Mouse (Mus musculus): Measurements from ENCODE around the gene Aldh1a3.
A peak's percentile ranks its signal among the peaks of the same experiment; 100 is the strongest.

Gene Aldh1a3

GRCm38 (mm10) chr7:66416829-66417228, 10.5 kb downstream of the Aldh1a3 start:
- no peak for DNase-seq (ENCODE audit: low read depth)

DNA sequence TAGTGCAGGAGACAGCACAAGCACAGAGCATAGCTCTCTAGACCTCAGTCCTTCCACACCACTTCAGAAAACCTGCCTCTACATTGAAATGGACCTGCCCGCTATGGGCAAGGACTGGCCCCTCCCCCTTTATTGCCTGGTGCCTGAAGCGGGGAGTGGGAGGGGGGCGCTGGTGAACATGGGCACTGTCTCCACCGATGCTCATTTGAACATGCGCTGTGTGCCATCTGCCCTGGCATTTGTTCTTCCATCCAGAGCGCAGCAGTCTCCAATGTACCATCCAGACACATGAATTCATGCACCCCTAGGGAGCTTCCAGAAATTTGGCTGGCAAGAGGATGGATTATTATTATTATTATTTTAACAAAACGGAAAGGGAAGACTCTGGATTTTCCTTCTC, 14.2 kb downstream of the Aldh1a3 start:
- DNase-seq (ENCODE audit: low read depth) = no peak

DNA sequence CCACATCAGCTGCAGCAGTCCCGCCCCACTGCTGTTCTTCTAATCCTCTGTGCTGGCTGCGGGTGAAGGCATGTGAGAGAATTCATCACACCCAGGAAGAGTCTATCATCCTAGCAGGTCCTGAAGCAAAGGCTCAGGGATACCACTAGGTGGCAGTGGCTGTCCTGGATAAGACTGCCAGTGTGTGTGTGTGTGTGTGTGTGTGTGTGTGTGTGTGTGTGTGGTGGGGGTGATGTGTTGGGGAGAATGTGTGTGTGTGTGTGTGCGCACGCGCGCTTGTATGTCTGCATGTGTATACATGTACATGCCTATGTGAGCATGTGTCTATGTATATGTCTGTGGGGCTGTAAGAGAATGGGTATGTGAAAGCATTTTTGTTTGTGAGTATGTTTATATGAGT, 17.9 kb downstream of the Aldh1a3 start:
- DNase-seq (ENCODE audit: low read depth) = peak; percentile 62

- DNase-seq (ENCODE audit: low read depth) = no peak
Measured at GRCm38 (mm10) chr7:66406971-66407370, 20.3 kb downstream of the Aldh1a3 start.

DNA sequence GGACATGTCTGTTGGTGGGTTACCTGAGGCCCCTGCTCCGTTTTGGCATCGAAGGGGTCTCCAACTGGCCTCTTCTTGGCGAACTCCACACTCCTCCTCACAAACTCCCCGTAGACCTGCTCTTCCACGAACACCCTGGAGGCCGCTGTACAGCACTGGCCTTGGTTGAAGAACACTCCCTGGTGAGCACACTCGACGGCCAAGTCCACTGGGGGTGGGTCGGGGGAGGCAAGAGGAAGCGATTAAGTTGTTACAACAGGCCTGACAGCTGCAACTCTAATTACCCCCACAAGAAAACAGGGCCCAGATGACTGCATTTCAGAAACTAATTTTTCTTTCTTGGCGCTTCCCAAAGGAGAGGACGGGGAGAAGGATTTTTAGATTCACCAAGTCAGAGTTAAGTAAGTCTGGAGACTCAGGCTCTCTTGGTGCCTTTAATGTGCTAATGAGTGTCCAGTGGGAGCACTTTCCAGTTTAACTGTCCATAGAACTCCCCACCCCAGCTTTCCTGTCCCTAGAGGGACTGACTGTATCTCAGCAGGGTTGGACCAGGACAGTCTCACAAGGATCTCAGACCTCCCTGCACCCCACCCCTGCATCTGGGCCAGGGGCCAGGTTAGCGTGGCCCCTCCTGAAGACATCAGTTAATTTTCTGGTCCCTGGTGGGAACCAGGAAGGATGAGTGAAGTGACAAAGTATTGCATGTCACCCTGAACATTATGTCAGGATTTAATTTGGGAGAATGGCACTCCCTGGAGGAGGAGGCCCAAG, 21.2 kb downstream of the Aldh1a3 start:
- no peak for DNase-seq (ENCODE audit: low read depth)

DNA sequence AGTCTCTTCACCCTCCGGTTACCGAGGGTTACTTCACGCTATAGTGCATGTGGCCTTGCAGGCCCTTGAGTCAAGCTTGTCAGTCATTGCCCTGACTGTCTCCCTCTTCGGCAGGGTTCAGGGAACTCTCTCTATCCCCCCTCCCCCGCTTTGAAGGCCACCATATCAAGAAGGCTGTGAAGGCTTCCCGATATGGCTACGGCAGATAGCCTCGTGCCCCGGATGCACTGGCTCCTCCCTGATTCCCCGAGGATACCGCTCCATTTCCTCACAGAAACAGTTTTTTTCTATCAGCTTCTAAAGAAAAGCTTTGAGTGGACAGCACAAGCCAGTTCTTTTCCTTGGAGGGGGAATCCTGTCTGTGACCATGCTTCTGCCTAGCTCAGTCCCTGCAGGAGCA, 21.8 kb downstream of the Aldh1a3 start:
- no peak for DNase-seq (ENCODE audit: low read depth)

GRCm38 (mm10) chr7:66404802-66405201, 22.5 kb downstream of the Aldh1a3 start:
- peak; percentile 27 for DNase-seq (ENCODE audit: low read depth)

GRCm38 (mm10) chr7:66404141-66404540, 23.2 kb downstream of the Aldh1a3 start:
- peak; percentile 27 for DNase-seq (ENCODE audit: low read depth)

DNA sequence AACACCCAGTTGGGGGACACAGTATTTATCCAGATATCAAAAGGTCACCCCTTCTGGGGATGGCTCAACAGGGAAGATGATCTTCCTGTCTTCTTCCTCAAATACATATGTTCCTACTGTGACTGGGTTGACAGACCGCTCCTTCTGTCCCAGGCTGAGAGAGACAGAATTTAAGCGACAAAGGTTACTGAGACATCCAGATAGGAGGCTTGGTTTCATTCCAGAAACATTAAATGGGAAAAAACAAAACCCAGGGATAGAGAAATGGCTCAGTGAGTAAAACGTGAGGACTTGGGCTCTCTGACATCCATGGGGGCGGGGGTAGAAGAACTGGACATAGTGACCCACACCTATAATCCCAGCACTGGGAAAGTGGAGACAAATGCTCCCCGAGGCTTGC, 24.4 kb downstream of the Aldh1a3 start:
- DNase-seq (ENCODE audit: low read depth) = no peak

GRCm38 (mm10) chr7:66401605-66402004, 25.7 kb downstream of the Aldh1a3 start:
- no peak for DNase-seq (ENCODE audit: low read depth)

- no peak for DNase-seq (ENCODE audit: low read depth)
Measured at GRCm38 (mm10) chr7:66397288-66397687, 30.0 kb downstream of the Aldh1a3 start.

DNA sequence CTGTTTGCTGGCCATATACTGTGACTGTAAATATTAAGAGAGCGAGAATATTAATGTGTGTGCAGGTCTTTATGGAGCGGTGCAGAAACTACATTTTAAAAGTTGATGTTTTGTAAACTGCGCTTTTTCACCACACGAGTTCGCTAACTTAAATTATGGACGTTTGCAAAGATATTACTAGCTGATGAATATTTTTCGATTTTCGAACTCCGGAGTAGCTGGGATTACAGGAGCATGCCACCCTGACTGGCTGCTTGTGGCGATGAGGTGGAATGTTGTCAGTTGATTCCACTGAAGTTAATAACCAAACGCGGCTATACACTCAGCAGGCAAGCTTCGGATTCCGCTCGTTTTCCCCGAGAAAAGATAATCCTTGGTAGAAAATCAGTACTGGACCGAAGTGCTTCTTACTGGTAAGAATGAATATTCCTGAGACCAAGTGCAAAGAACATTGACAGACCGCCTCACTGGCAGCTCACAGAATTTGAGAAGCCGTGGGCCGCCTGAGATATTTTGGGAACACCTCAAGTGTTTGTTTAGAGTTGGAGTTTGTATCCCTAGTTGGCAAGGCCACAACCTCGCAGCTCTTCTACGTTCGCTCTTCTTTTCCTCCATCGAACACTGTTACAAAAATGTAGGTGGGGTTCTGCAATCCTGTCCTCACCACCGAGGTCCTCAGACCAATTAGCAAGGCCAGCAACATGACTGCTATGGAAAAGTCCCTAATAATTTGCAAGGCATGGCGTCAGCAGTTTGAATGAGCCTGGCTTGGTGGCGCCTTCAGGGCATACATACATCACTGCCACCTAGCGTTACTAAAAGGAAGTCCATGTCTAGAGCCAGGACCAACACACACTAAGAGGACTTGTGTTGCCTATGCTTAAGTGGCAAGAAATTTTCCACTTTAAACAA, 38.4 kb downstream of the Aldh1a3 start:
- peak; percentile 93 for DNase-seq (ENCODE audit: low read depth)

- peak; percentile 72 for DNase-seq (ENCODE audit: low read depth)
Measured at GRCm38 (mm10) chr7:66387813-66388521, 39.4 kb downstream of the Aldh1a3 start, which contains the start of gene Lrrk1. TSS of gene Lrrk1 (minus strand) at chr7:66388350.

DNA sequence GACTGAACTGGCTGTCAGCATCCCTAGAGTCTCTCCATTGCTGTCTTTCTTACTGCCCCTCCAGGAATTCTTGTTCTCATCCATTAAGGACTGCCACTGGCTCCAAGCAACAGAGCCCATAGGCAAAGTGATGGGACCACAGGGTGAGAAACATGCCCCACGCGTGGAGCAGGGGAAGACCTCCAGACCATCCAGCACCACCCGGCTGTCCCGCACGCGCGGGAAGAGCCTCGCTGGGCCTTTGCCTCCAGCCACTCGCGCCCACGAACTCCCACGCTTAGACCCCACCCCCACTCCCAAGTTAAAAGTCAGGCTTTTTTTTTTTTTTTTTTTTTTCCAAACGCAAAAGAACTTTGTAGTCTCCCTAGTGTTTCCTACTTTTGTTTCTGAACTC, 39.9 kb downstream of the Aldh1a3 start:
- DNase-seq (ENCODE audit: low read depth) = peak; percentile 14

DNA sequence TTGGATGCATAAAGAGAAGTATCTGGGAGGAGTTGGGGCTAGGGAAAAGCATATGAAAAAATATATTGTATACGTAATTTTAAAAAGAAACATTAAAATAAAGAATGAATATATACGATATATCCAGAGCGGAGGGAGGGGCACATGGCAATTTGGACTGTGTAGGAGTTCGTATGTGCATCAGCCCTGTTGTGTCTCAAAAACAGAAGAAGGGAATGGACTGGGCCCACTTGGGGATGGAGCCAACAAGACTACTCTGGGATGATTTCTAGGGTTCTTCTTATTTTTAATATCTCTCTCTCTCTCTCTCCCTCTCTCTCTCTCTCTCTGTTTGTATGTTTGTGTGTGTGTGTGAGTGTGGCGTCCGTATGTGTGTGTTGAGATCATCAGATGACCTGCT, 40.9 kb downstream of the Aldh1a3 start:
- DNase-seq (ENCODE audit: low read depth) = no peak

DNA sequence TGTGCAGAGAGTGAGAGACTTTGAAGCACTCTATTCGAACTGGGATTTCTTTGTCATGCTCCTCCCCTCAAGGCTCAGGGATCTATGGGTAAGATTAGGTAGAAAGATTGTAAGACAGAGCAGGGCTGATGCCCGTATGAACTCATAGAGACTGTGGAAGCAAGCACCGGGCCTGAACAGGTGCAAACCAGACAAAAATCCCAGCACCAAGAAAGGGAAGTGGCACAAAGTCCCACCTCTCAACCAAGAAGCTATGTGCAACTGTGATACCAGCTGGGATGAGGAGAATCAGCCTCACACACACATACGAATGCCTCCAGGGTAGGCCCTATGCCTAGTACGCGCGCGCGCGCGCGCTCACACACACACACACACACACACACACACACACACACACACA, 41.5 kb downstream of the Aldh1a3 start:
- DNase-seq (ENCODE audit: low read depth) = no peak

DNA sequence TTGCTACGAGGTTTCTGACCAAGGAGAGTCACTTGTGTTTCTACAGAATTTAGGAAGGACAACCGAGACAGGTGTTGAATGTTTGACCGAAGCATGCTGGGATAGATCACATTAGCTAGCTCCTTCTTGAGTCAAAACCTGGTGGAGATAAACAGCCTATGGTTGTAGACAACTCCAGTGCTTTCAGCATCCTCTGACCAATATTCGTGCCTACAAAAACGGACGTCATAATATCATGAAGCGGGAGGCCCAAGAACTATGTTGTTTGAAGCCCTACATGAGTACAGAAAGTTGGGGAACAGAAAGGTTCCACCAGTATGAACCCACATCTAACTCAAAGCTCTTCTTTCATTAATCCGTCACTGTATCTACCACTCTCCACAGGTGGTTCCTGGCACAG, 42.4 kb downstream of the Aldh1a3 start:
- no peak for DNase-seq (ENCODE audit: low read depth)

GRCm38 (mm10) chr7:66384213-66384612, 43.1 kb downstream of the Aldh1a3 start:
- peak; percentile 30 for DNase-seq (ENCODE audit: low read depth)

GRCm38 (mm10) chr7:66376560-66376959, 50.8 kb downstream of the Aldh1a3 start:
- no peak for DNase-seq (ENCODE audit: low read depth)

DNA sequence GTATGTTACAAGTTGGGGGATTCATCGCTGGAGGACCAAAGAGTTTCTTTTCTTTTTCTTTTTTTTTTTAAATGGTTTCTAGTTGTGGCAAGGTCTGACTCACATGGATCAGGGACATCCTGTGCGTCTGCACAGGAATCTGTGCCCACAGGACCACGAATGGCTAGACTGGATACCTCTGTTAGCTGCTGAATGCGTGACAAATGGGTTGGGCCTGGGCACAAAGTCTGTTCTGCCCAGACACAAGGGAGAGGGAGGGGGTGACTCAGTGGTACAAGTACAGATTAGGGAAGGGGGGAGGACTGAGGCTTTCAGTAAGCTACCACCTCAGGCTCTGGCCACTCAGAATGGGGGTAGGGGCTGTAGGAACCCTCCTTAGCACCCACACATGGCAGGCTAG, 51.6 kb downstream of the Aldh1a3 start:
- peak; percentile 68 for DNase-seq (ENCODE audit: low read depth)

GRCm38 (mm10) chr7:66373391-66373790, 53.9 kb downstream of the Aldh1a3 start:
- no peak for DNase-seq (ENCODE audit: low read depth)

DNA sequence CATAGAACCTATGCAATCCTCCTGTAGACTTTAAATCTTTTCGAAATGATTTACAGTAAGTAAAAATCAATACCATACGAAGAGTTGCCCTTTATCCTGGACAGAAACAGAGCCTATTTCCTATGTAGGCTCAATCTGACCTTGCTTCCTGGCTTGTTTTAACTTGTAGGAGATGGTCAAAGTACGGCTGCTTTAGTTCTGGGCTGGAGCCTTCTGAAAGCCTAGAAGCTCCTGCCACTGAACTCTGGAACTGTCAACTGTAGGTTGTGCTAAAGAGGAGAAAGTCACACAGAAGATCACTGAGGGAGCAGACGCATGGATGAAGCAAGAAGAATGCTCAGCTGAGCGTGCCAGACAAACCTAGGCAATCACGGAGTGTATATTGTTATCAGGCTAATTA, 56.3 kb downstream of the Aldh1a3 start:
- DNase-seq (ENCODE audit: low read depth) = no peak
